Mouse (Mus musculus) limb, embryonic 15.5 days (tissue): ENCODE data around the gene Cplx3. TPM values are rescaled to one million over a fixed set of nuclear protein-coding genes. Genes with fewer than 3 reads are reported as not detected.
A peak's percentile ranks its signal among the peaks of the same experiment; 100 is the strongest.

ENCODE experiments used
- ATAC-seq: fragments of 200-750 bp; cut with Nextera tagmentation; 2 replicates; pipeline ENCODE4 v1.8.0; 2017; ENCODE audit warnings: low read depth, moderate TSS enrichment; ENCODE audit not compliant: insufficient number of reproducible peaks, low FRiP score, low TSS enrichment
- H3K27ac ChIP-seq: fragments of 300-500 bp; sonication (generic); 2 replicates; pipeline ENCODE4 v1.5.1; 2015; ENCODE audit warnings: moderate library complexity, mild to moderate bottlenecking, inconsistent platforms
- H3K27me3 ChIP-seq: fragments of 300-500 bp; sonication (generic); 2 replicates; pipeline ENCODE4 v1.6.1; 2015; ENCODE audit warnings: inconsistent platforms
- H3K36me3 ChIP-seq: fragments of 300-500 bp; sonication (generic); 2 replicates; pipeline ENCODE4 v1.6.1; 2015; ENCODE audit warnings: inconsistent platforms
- H3K4me1 ChIP-seq: fragments of 300-500 bp; sonication (generic); 2 replicates; pipeline ENCODE4 v1.6.1; 2015; ENCODE audit warnings: inconsistent platforms
- H3K4me2 ChIP-seq: fragments of 300-500 bp; sonication (generic); 2 replicates; pipeline ENCODE4 v1.6.1; 2015; ENCODE audit warnings: mild to moderate bottlenecking, inconsistent platforms
- H3K4me3 ChIP-seq: fragments of 300-500 bp; sonication (generic); 2 replicates; pipeline ENCODE4 v1.5.1; 2015; ENCODE audit warnings: mild to moderate bottlenecking, inconsistent platforms
- H3K9ac ChIP-seq: fragments of 300-500 bp; sonication (generic); 2 replicates; pipeline ENCODE4 v1.6.1; 2015; ENCODE audit warnings: inconsistent platforms
- H3K9me3 ChIP-seq: fragments of 300-500 bp; sonication (generic); 2 replicates; pipeline ENCODE4 v1.6.1; 2016; ENCODE audit warnings: inconsistent platforms
- WGBS: fragments of 180-500 bp; shearing (Covaris S2); methylation state at CpG from one replicate; pipeline ENCODE4 v1.1.7; 2015; 5-methylcytosine and 5-hydroxymethylcytosine counted together
- polyA plus RNA-seq: library from polyadenylated mRNA; unstranded; fragments of >200 nt; fragmentation: Nextera tagmentation; extraction: Ambion mirVana; gene quantifications from 2 replicates; pipeline ENCODE4 v1.2.1, GENCODE M21; 2015

Cplx3 gene
- 0.36 TPM in 1 of 2 replicates, not detected in the other for polyA plus RNA-seq

DNA sequence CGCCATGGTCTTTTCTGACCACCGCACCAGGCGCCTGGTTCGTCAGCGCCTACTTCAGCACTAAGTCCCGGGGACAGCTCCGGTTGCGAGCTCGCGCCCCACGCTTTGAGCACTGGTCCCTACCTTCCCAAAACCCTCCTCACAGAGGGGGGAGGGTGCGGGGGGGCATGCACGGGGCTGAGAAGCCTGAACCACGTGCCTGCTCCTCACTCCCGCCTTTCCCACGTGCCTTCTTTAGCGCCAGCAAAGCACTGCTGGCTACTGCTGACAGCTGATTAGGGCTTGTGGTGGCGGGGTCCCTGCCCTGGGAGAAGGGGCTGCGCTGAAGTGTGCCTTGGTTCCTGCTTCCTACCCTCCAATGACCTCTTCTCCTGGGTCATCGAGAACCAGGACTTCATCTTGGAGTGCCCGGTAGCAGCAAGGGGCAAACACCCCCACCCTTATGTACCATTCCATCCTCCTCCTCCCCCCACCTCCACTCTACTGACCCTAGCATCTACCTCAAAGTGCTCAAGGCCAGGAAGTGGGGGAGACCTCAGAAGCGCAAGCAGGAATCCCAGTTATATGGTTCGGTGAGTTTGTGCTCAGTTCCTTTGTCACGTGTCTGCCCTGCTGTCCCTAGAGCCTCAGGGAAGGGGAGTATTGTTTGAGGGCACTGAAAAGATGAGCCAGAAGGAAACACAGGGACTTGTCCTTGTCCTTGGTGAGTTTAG, at the start of gene Cplx3:
Gene Cplx3, minus strand, starts transcription at position 143 of the 713 bp plus-strand sequence.
- 7% methylated on average over 24 of the region's 24 CpGs for WGBS
- H3K27ac ChIP-seq, result no peak within 1 kb of the TSS
- H3K4me3 ChIP-seq, result no peak within 1 kb of the TSS
- no peaks in the 10 kb centered on the region for H3K9me3 ChIP-seq
- ATAC-seq, result no peak
- H3K9ac ChIP-seq, result no peak within 1 kb of the TSS
- H3K36me3 ChIP-seq, result no peaks in the 10 kb centered on the region
- peaks cover 22% of the 10 kb centered on the region for H3K27me3 ChIP-seq
- peaks cover 8% of the 10 kb centered on the region for H3K4me1 ChIP-seq
- H3K4me2 ChIP-seq, result no peak within 1 kb of the TSS

DNA sequence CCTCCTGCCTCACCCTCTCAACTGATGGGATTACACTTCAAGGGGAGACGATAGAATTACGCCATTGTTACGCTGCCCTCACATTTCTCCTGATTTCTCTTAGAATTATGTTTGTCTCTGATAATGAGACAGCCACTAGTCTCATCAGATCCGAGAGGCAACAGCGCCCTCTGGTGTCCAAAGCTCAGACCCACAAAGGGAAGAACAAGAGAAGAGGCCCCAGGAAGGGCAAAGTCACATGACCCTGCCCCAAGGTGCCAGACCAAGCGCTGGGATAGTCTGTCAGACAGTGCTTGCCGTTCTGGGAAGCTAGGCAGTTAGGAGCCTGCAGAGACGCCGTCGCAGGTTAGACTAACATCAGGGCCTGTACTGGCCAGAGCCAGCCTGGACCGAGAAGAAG, 49.7 kb upstream of the Cplx3 start:
- no peaks in the 10 kb centered on the region for H3K9me3 ChIP-seq
- peak overlapping the region; percentile 18; the same call in 1 of the 2 replicates for H3K4me3 ChIP-seq
- peak overlapping the region; percentile 49 for H3K4me2 ChIP-seq
- WGBS, result 3% methylated on average over 11 of the region's 11 CpGs
- peaks cover 15% of the 10 kb centered on the region; the same call in 1 of the 2 replicates for H3K27me3 ChIP-seq
- peaks cover 13% of the 10 kb centered on the region; the same call in 1 of the 2 replicates for H3K4me1 ChIP-seq
- no peak overlapping the region for H3K27ac ChIP-seq
- ATAC-seq, result no peak
- no peaks in the 10 kb centered on the region for H3K36me3 ChIP-seq
- H3K9ac ChIP-seq, result no peak overlapping the region

DNA sequence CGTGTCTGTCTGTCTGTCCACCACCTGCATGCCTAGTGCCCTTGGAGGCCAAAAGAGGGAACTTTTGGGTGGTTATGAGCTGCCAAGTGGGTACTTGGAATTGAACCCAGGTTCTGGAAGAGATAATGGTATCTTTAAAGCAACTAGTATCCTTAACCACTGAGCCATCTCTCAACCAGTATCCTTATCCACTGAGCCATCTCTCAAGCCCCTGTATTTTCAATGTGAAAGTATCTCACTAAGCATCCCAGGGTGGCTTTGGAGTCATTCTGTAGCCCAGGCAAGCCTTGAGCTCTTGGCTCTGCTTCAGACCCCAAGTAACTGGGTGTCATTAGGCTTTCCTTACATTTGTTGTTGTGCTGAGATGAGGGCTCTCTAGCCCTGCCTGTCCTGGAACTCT, 48.9 kb upstream of the Cplx3 start:
- Histone ChIP-seq H3K4me2 (no peak overlapping the region), H3K27me3 (peaks cover 15% of the 10 kb centered on the region; the same call in 1 of the 2 replicates), H3K27ac (no peak overlapping the region), H3K4me1 (peaks cover 16% of the 10 kb centered on the region; the same call in 1 of the 2 replicates), H3K4me3 (no peak overlapping the region), H3K36me3 (no peaks in the 10 kb centered on the region), H3K9ac (no peak overlapping the region), H3K9me3 (no peaks in the 10 kb centered on the region)
- no peak for ATAC-seq
- 78% methylated on average over 1 of the region's 1 CpGs for WGBS

DNA sequence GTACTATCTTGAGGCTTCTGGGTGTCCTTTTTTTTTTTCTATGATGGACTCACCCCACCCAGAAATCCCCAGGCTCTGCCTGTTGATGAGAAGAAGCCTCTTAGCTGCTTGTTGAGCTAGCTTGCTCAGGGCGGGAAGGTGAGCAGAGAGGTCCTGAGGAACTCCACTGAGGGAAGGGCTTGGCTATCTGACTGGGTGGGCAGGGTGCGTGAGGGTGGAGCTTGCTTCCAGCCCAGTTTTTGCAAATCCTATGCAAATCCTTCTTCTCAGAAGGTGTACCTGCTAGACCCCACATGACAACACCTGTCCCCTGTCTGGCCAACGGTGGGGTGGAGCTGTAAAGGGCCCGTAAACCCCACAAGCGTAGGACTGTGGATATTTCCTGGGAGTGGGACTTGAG, 47.2 kb upstream of the Cplx3 start, which contains the start of gene Csk:
Gene Csk, minus strand, starts transcription at position 349 of the 400 bp plus-strand sequence.
- Histone ChIP-seq H3K4me1 (peaks cover 16% of the 10 kb centered on the region; the same call in 1 of the 2 replicates), H3K27ac (no peak within 1 kb of the TSS), H3K4me3 (no peak within 1 kb of the TSS), H3K27me3 (peaks cover 15% of the 10 kb centered on the region; the same call in 1 of the 2 replicates), H3K4me2 (no peak within 1 kb of the TSS), H3K9ac (no peak within 1 kb of the TSS), H3K9me3 (no peaks in the 10 kb centered on the region), H3K36me3 (no peaks in the 10 kb centered on the region)
- 51% methylated on average over 5 of the region's 5 CpGs for WGBS
- no peak for ATAC-seq

DNA sequence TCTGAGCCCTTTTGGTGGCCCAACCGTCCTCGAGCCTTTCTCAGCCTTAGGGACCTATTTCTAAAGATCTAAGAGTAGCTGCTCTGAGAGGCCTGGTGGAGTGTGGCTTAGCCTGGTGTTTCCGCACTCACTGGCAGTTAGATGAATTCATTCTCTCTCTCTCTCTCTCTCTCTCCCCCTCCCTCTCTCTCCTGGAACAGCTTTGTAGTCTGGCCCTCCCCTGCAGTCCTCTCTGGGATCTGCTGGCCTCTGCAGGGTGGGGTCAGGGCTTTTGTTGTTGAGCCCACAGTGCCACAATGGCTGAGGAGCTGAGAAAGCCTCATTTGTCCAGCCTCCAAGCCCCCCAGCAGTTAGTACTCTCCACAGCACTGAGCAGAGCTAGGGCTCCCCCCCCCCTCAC, 46.8 kb upstream of the Cplx3 start:
- Histone ChIP-seq H3K36me3 (no peaks in the 10 kb centered on the region), H3K27me3 (peaks cover 15% of the 10 kb centered on the region; the same call in 1 of the 2 replicates), H3K9me3 (no peaks in the 10 kb centered on the region), H3K4me3 (no peak overlapping the region), H3K27ac (no peak overlapping the region), H3K9ac (no peak overlapping the region), H3K4me1 (peaks cover 16% of the 10 kb centered on the region; the same call in 1 of the 2 replicates), H3K4me2 (no peak overlapping the region)
- no peak for ATAC-seq
- 47% methylated on average over 3 of the region's 3 CpGs for WGBS

DNA sequence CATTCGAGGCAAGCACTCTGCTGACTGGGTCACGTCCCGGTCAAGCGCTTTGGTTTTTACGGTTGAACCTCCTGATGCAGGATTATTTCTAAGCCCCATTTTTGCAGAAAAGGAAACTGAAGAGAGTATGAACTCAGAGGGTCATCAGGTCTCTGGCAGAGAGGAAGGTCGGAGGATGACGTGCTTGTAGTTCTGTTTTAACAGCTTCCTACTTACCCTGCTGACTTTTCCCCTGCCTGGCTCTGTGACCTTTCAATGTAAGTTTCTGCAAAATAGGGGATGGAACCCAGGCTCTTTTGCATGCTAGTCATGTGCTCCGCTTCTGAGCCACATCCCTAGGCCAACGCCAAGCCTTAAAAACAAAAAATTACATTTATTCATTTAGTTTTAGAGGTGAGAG, 46.3 kb upstream of the Cplx3 start:
- Histone ChIP-seq H3K4me1 (peaks cover 16% of the 10 kb centered on the region; the same call in 1 of the 2 replicates), H3K4me2 (no peak overlapping the region), H3K9me3 (no peaks in the 10 kb centered on the region), H3K36me3 (no peaks in the 10 kb centered on the region), H3K27ac (no peak overlapping the region), H3K4me3 (no peak overlapping the region), H3K9ac (no peak overlapping the region), H3K27me3 (peaks cover 15% of the 10 kb centered on the region; the same call in 1 of the 2 replicates)
- no peak for ATAC-seq
- WGBS, result 67% methylated on average over 9 of the region's 9 CpGs

DNA sequence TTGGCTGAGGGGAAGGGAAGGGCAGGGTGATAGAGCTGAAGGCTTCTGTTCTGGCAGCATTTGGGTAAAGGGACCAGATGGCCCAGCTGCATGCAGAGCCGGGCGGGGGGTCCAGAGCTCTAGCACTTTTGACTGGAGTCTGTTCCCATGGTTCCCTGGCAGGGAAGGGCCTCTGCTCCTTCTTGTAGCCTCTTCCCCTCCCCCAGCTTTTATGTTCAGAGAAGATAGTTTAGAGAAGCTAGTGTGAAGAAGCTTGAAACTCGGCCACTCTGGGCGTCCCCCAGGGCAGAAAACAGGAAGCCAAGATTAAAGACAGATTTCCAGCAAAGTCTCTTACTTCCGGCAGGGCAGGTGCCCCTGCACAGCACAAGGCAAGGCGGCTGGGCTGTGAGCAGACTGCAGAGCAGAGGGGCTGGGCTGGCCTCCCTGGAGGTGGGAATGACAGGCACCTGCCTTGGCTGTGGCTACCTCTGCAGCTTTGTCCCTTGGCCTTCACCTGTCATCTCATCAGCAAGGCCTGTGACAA, 44.8 kb upstream of the Cplx3 start:
- no peak overlapping the region for H3K4me2 ChIP-seq
- WGBS, result 8% methylated on average over 6 of the region's 6 CpGs
- H3K27me3 ChIP-seq, result peaks cover 15% of the 10 kb centered on the region; the same call in 1 of the 2 replicates
- H3K27ac ChIP-seq, result no peak overlapping the region
- no peak overlapping the region for H3K4me3 ChIP-seq
- H3K9ac ChIP-seq, result no peak overlapping the region
- H3K36me3 ChIP-seq, result no peaks in the 10 kb centered on the region
- no peak for ATAC-seq
- H3K4me1 ChIP-seq, result peaks cover 12% of the 10 kb centered on the region; the same call in 1 of the 2 replicates
- H3K9me3 ChIP-seq, result no peaks in the 10 kb centered on the region

DNA sequence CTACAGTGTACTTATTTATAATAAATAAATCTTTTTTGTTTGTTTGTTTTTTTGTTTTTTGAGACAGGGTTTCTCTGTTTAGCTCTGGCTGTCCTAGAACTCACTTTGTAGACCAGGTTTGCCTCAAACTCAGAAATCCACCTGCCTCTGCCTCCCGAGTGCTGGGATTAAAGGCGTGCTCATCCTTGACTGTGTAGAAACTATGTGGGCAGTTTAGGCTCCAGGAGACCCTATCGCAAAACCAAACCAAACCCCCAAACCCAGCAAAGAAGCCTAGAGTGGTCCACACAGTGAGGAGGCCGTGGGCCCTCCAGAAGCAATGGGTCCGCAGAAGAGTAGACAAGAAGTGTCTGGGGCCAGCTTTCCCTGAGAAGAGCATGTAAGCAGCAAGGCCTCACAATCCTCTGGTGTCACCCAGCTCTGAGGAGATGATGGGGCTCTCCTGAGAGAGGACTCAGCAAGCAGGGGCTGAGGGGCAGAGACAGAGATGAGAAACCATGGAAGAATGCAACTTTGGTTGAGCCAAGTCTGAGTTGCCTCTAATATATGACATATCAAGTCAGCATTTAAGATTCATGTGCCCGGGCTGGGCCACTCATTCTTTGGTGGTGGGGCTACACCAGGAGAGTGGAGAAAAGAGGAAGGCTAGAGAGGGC, 44.2 kb upstream of the Cplx3 start:
- WGBS, result 94% methylated on average over 6 of the region's 6 CpGs
- Histone ChIP-seq H3K36me3 (no peaks in the 10 kb centered on the region), H3K9me3 (no peaks in the 10 kb centered on the region), H3K4me2 (no peak overlapping the region), H3K4me3 (no peak overlapping the region), H3K9ac (no peak overlapping the region), H3K4me1 (0 out of 2 replicates have a peak, but pooled peaks cover 13% of the 10 kb centered on the region), H3K27me3 (peaks cover 15% of the 10 kb centered on the region; the same call in 1 of the 2 replicates), H3K27ac (no peak overlapping the region)
- ATAC-seq, result no peak

DNA sequence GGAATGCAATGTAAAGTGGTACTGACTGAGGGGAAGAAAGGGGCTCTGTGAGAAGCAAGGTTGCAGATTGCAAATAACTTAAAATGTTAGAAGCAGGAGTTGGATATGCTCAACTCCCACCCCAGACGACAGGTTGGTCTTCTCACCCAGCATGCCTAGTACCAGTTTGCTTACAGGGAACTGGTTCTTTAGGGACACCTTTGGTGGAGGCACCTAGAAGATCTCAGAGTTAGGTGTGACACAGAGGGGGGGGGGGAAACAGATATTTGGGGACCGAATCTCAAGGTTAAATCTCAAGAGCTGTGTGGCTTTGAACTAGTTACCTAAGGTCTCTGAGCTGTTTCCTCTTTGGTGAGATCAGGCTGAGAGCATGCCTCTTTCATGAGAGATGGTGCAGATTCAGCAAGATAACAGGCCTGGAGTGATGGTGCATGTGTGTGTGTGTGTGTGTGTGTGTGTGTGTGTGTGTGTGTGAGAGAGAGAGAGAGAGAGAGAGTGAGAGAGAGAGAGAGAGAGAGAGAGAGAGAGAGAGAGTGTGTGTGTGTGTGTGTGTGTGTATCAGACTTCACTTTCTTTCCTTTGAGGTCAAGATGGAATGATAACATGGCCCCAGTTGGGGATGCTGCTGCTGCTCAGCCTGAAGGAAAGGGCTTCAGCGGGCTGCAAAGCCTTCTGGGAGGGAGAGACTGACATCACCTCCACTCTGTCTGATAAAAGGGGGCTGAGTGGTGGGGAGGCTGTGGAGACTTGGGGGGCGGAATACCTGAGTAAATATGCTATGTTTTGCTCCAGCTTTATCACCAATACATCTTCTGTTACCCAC, 41.4 kb upstream of the Cplx3 start:
- Histone ChIP-seq H3K4me1 (peaks cover 35% of the 10 kb centered on the region), H3K27me3 (no peaks in the 10 kb centered on the region), H3K36me3 (no peaks in the 10 kb centered on the region), H3K9ac (no peak overlapping the region), H3K4me3 (no peak overlapping the region), H3K9me3 (no peaks in the 10 kb centered on the region), H3K4me2 (no peak overlapping the region), H3K27ac (no peak overlapping the region)
- WGBS, result 71% methylated on average over 4 of the region's 4 CpGs
- no peak for ATAC-seq

DNA sequence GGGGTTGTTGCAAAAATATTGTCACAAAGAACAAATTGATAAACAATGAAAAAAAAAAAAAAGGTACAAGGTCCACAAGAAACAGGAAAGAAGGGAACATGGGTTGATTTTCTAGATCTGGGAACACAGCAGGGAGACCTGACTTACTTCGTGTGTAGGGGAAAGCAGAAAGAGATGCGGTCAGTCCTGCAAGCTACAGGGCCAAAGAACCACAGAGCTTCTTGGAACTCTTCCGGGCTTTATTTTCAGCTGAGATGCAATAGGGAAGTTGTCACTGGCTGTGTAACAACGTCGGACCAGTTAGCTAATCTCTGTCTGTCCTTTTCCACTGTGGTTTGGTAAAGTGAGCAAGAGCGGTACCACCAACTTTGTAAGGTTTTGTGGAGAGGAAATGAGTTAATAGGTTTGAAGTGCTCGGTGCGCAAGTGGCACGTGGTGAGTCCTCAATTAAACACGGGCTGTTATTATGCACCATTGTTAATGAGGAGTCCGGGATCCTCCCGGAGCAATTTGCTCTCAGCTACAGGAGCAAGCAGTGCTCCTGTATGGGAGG, 40.5 kb upstream of the Cplx3 start:
- no peak overlapping the region for H3K27ac ChIP-seq
- ATAC-seq, result no peak
- H3K9me3 ChIP-seq, result no peaks in the 10 kb centered on the region
- H3K36me3 ChIP-seq, result 0 out of 2 replicates have a peak, but pooled peaks cover 8% of the 10 kb centered on the region
- H3K4me3 ChIP-seq, result no peak overlapping the region
- H3K4me1 ChIP-seq, result peaks cover 41% of the 10 kb centered on the region
- H3K27me3 ChIP-seq, result no peaks in the 10 kb centered on the region
- no peak overlapping the region for H3K4me2 ChIP-seq
- WGBS, result 52% methylated on average over 12 of the region's 12 CpGs
- no peak overlapping the region for H3K9ac ChIP-seq
